Mouse (Mus musculus) stomach, embryonic 16.5 days (tissue): ENCODE data around the gene Sync. TPM values are rescaled to one million over a fixed set of nuclear protein-coding genes. Genes with fewer than 3 reads are reported as not detected.
A peak's percentile ranks its signal among the peaks of the same experiment; 100 is the strongest.

Experiments
- ATAC-seq: fragments of 200-750 bp; cut with Nextera tagmentation; 2 replicates; pipeline ENCODE4 v1.8.0; 2017; ENCODE audit warnings: moderate number of reproducible peaks, moderate TSS enrichment; ENCODE audit not compliant: insufficient read depth, low FRiP score
- H3K27ac ChIP-seq: fragments of 300-500 bp; sonication (generic); 2 replicates; pipeline ENCODE4 v1.5.1; 2014; ENCODE audit warnings: low read length
- H3K27me3 ChIP-seq: fragments of 300-500 bp; sonication (generic); 2 replicates; pipeline ENCODE4 v1.6.1; 2014; ENCODE audit warnings: low read length, control low read depth, mixed read lengths; ENCODE audit not compliant: control insufficient read depth, insufficient read depth
- H3K36me3 ChIP-seq: fragments of 300-500 bp; sonication (generic); 2 replicates; pipeline ENCODE4 v1.6.1; 2014; ENCODE audit warnings: low read length; ENCODE audit not compliant: control insufficient read depth, insufficient read depth
- H3K4me1 ChIP-seq: fragments of 300-500 bp; sonication (generic); 2 replicates; pipeline ENCODE4 v1.6.1; 2014; ENCODE audit warnings: low read length, control low read depth, mixed read lengths; ENCODE audit not compliant: control insufficient read depth, insufficient read depth
- H3K4me2 ChIP-seq: fragments of 300-500 bp; sonication (generic); 2 replicates; pipeline ENCODE4 v1.6.1; 2014; ENCODE audit warnings: low read depth, low read length, mixed read lengths
- H3K4me3 ChIP-seq: fragments of 300-500 bp; sonication (generic); replicated peaks from 2 replicates; pipeline ENCODE4 v1.5.1; 2014; ENCODE audit warnings: mild to moderate bottlenecking, low read length
- H3K9ac ChIP-seq: fragments of 300-500 bp; sonication (generic); 2 replicates; pipeline ENCODE4 v1.6.1; 2014; ENCODE audit warnings: low read length
- H3K9me3 ChIP-seq: fragments of 300-500 bp; sonication (generic); replicated peaks from 2 replicates; pipeline ENCODE4 v1.6.1; 2016; ENCODE audit warnings: low read length, control low read depth; ENCODE audit not compliant: control insufficient read depth
- WGBS: fragments of 180-500 bp; shearing (Covaris S2); extraction: QIAGEN DNeasy Blood & Tissue Kit; methylation state at CpG from one replicate; pipeline ENCODE4 v1.1.7; 2014; 5-methylcytosine and 5-hydroxymethylcytosine counted together
- polyA plus RNA-seq: library from polyadenylated mRNA; unstranded; fragments of >200 nt; fragmentation: Nextera tagmentation; extraction: Ambion mirVana; gene quantifications from 2 replicates; pipeline ENCODE4 v1.2.1, GENCODE M21; 2015

The Sync gene
- polyA plus RNA-seq, 1 experiment from 2014 or later, result 3.9 TPM

DNA sequence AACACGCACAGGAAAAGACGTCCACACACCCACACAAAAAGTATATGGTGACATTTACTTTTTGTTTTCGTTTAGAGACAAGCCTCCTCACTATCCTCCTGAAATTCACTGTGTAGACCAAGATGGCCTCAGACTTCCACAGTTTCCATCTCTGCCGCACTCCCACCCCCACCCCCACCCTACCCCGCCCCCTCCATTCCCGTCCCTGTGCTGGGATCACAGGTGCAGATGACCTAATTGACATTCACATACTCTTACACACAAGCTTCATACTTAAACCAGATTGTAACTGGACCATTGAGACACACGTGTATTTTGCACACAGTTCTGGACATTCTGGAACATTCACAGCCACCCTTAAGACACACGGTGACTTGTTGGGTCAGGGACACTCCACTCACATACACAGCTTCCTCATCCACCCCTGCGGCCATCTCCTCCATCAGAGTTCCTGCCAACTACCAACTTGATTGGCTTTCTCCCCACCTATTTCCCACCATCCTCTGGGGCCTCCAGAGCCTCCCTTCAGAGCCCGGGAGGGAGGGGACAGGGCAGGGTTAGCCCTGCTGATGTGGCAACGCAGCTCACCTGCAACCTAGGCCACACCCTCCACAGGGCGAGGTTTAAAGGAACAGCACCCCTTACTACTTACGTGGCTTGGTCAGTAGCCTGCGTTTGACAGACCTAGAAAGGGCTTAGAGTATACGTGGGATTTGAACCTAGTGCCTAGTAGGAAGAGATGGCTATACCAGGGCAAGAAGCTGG is 15.2 kb upstream of the Sync start:
- peak; percentile 96 for ATAC-seq
- Histone ChIP-seq H3K4me2 (peak overlapping the region; percentile 37), H3K36me3 (no peaks in the 10 kb centered on the region), H3K4me1 (peaks cover 8% of the 10 kb centered on the region; the same call in 1 of the 2 replicates), H3K9ac (peak overlapping the region; percentile 48), H3K9me3 (no peaks in the 10 kb centered on the region), H3K4me3 (peak overlapping the region; percentile 29), H3K27me3 (no peaks in the 10 kb centered on the region), H3K27ac (peak overlapping the region; percentile 86)
- 19% methylated on average over 15 of the region's 15 CpGs for WGBS

DNA sequence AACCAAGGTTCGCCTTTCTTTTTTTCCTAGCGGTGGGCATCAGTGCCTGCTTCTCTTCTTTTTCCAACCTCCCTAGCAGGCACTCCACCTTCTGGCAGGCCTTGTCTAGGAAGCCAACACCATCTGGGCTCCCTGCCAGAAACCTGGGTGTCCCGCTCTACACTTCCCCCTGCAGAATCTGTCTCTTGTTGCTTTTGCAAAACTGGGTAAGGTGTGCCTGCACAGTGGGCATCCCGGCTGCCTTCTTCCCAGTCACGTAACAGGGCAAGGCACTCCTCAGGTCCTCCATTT is 14.7 kb upstream of the Sync start:
- Histone ChIP-seq H3K4me3 (peak overlapping the region; percentile 29), H3K9me3 (no peaks in the 10 kb centered on the region), H3K9ac (peak overlapping the region; percentile 48), H3K27ac (peak overlapping the region; percentile 86), H3K36me3 (no peaks in the 10 kb centered on the region), H3K4me2 (peak overlapping the region; percentile 37), H3K4me1 (peaks cover 8% of the 10 kb centered on the region; the same call in 1 of the 2 replicates), H3K27me3 (no peaks in the 10 kb centered on the region)
- WGBS, result 32% methylated on average over 5 of the region's 5 CpGs
- ATAC-seq, result peak; percentile 69

DNA sequence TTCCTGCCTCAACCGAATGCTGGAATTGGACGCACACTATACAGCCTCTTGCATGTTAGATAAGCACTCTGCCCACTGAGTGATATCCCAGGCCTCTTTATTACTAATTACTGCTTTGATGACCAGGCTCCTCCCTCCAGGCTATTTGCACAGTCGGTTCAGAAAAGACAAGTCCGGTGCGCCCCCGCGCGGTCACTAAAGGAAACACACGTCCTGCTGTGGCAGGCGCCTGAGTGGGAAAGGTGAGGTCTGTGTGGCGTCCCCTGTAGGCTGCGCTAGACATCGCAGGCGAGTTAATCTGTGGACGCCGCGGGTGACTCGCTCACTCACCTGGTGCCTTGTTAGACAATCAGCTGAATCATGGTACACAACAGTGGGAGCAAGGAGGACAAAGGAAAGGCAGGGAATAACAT is 11.0 kb upstream of the Sync start:
- Histone ChIP-seq H3K27me3 (no peaks in the 10 kb centered on the region), H3K9me3 (no peaks in the 10 kb centered on the region), H3K36me3 (no peaks in the 10 kb centered on the region), H3K4me2 (no peak overlapping the region), H3K4me3 (no peak overlapping the region), H3K4me1 (peaks cover 8% of the 10 kb centered on the region; the same call in 1 of the 2 replicates), H3K27ac (no peak overlapping the region), H3K9ac (no peak overlapping the region)
- 2% methylated on average over 18 of the region's 18 CpGs for WGBS
- ATAC-seq, result peak; percentile 18; the same call in 1 of the 2 replicates

DNA sequence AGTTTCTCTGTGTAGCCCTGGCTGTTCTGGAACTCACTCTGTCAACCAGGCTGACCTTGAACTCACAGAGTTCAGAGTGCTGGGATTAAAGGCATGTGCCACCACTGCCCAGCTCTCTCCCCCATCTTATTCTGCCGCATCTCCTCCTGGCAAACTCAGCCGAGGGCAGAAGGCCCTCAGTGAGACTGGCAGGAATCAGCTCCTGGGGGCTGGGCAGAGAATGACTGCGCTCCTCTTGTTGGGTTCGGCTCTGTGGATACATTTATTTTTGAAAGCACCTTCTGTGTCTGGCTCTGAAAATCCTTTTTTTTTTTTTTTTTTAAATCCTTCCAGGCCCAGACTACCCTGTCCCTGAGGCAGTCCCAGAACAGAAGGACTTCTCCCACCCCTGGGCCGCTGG is 4.6 kb upstream of the Sync start:
- ATAC-seq, result no peak
- H3K36me3 ChIP-seq, result no peaks in the 10 kb centered on the region
- no peak overlapping the region for H3K27ac ChIP-seq
- peaks cover 9% of the 10 kb centered on the region; the same call in 1 of the 2 replicates for H3K4me1 ChIP-seq
- 83% methylated on average over 5 of the region's 5 CpGs for WGBS
- H3K4me2 ChIP-seq, result no peak overlapping the region
- H3K27me3 ChIP-seq, result 0 out of 2 replicates have a peak, but pooled peaks cover 3% of the 10 kb centered on the region
- no peak overlapping the region for H3K9ac ChIP-seq
- H3K4me3 ChIP-seq, result no peak overlapping the region
- H3K9me3 ChIP-seq, result no peaks in the 10 kb centered on the region

DNA sequence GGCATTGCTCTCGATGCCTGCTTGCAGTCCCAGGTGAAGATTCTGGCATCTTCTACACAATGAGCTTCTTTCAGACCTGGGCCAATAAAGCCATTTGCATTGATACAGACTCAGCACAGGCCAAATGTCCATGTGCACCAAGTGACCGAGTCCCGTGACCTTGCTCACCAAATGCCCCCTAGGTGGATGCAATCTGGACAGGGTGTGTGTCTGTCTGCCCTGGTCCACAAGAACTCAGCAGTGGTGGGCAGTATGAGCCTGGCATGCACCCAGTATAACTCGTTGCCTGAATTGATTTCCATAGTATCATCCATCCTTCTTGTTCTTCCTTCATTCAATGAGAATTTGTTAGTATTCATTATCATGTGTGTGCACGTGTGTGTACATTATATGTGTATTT is 4.2 kb upstream of the Sync start:
- WGBS, result 92% methylated on average over 5 of the region's 5 CpGs
- no peak overlapping the region for H3K4me3 ChIP-seq
- no peak for ATAC-seq

DNA sequence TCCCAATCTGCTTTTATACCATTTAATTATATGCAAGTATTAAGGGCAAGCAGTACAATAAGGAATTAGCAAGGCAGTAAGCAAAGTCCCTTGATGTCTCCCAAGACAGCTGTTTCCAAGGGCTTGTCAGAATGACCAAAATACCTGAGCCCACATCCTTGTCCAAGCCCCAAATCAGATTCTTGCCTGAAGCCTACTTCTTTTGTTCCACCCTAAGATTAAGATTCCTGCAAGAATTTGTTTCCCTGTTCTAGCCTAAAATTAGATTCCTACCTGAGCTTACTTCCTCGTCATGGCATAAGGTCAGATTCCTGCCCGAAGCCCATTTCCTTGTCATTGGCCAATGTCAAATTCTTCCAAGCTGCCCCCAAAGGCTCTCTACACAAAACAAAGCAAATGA is 2.7 kb upstream of the Sync start:
- H3K27ac ChIP-seq, result no peak overlapping the region
- no peaks in the 10 kb centered on the region for H3K9me3 ChIP-seq
- peaks cover 10% of the 10 kb centered on the region; the same call in 1 of the 2 replicates for H3K4me1 ChIP-seq
- 0 out of 2 replicates have a peak, but pooled peaks cover 3% of the 10 kb centered on the region for H3K27me3 ChIP-seq
- no peak for ATAC-seq
- no peak overlapping the region for H3K9ac ChIP-seq
- no peak overlapping the region for H3K4me3 ChIP-seq
- no peaks in the 10 kb centered on the region for H3K36me3 ChIP-seq
- WGBS, result 84% methylated on average over 2 of the region's 2 CpGs
- H3K4me2 ChIP-seq, result no peak overlapping the region

More for the DNA sequence above, 4.2 kb upstream of the Sync start:
- Histone ChIP-seq H3K27ac (no peak overlapping the region), H3K4me1 (peaks cover 10% of the 10 kb centered on the region; the same call in 1 of the 2 replicates), H3K27me3 (0 out of 2 replicates have a peak, but pooled peaks cover 3% of the 10 kb centered on the region), H3K9ac (no peak overlapping the region), H3K9me3 (no peaks in the 10 kb centered on the region), H3K4me2 (no peak overlapping the region), H3K36me3 (no peaks in the 10 kb centered on the region)

DNA sequence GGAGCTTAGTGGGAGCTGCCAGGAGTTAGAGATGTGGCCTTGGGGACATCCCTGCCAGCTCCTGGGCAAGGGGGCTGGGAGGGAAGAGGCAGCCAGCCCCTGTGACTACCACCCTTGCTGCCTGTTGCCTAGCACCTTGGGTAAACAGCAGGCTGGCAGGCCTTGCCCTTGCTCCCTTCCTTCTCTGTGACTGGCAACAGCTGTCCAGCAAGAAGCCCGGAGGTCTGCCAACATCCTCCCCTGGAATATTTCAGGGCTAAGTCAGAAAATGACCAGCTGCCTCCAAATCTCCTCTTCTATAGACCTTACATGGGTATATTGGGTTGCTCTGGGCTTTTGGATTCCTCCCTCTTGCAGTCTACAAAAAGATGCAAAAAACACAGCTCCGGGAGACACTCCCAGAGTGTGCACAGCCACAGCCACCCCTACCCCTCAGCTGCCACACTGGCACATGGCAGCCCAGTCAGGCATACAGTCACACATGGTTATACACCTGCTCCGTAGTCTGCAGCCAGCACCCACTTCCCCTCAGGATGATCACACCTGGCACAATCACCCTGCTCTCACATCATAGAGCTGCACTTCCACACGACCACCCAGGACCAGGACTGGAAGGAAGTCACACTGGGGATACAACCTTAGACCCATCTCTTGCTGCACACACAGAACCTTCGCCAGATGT is 1.3 kb upstream of the Sync start:
- 49% methylated on average over 5 of the region's 5 CpGs for WGBS
- peaks cover 10% of the 10 kb centered on the region; the same call in 1 of the 2 replicates for H3K4me1 ChIP-seq
- peak; percentile 28 for ATAC-seq
- no peak overlapping the region for H3K27ac ChIP-seq
- 0 out of 2 replicates have a peak, but pooled peaks cover 3% of the 10 kb centered on the region for H3K27me3 ChIP-seq
- no peaks in the 10 kb centered on the region for H3K36me3 ChIP-seq
- H3K4me3 ChIP-seq, result peak overlapping the region; percentile 53
- no peaks in the 10 kb centered on the region for H3K9me3 ChIP-seq
- peak overlapping the region; percentile 73; the same call in 1 of the 2 replicates for H3K9ac ChIP-seq
- H3K4me2 ChIP-seq, result peak overlapping the region; percentile 98

DNA sequence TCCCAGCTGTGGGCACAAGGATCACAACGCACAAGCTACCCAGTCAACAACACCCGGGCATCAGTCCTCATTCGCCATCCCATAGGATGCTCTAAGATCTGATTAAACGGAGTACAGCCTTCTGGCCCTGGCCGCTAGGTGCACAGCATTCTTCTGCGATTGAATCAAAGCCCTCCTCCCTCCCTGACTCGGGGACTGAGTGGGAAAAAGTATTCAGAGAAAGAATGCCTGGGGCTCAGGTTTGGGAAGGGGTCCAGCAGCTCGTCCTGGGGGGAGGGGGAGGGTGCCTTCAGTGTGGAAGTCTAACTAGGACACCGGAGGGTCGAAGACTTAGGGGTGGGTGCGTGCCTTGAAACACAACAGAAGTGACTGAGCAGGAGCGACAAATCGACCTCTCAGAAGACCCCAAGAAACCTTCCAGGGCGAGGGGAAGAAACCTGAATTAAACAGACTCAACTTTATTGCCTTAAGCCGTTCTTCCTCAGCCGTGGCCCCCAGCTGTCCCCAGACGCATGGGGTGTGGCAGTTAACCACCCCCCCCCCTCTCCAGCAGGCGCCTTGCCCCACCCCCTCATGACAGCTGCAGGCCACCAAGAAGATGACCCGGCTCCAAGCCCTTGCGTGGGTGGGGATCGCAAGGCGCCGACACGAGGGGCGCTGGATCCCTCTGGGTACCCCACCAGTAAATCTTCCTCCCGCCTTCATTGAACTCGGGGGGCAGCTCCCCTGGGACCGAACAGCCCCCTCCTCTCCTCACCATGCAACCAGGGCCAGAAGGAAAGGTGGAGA is 540 bp upstream of the Sync start:
- Histone ChIP-seq H3K4me1 (peaks cover 10% of the 10 kb centered on the region; the same call in 1 of the 2 replicates), H3K4me2 (peak overlapping the region; percentile 98), H3K9ac (peak overlapping the region; percentile 73), H3K36me3 (no peaks in the 10 kb centered on the region), H3K9me3 (no peaks in the 10 kb centered on the region), H3K4me3 (peak overlapping the region; percentile 53), H3K27ac (no peak overlapping the region), H3K27me3 (0 out of 2 replicates have a peak, but pooled peaks cover 3% of the 10 kb centered on the region)
- WGBS, result 2% methylated on average over 28 of the region's 28 CpGs
- peak; percentile 55 for ATAC-seq
